Mouse (Mus musculus) hematopoietic stem cell, adult 5-6 weeks (primary cell): ENCODE results near the gene Dner. TPM values are rescaled to one million over a fixed set of nuclear protein-coding genes. Genes with fewer than 3 reads are reported as not detected.
"Not testable (repeated sequence)": the region's sequence is repeated elsewhere in the genome, so short reads cannot be mapped to it uniquely, and the experiment has no call there.

Experiments used
- ATAC-seq, 2 experiments: fragments of 125-278 bp in 1 of 2; replicated peaks in 1 of 2; 2 replicates each; pipeline ENCODE4 v1.8.0; 2016 to 2017; ENCODE audit warnings: inconsistent platforms in 2 of 2, mild to moderate bottlenecking in 2 of 2, moderate number of reproducible peaks in 2 of 2, low read depth in 1 of 2, moderate TSS enrichment in 1 of 2; ENCODE audit not compliant: low FRiP score in 2 of 2, poor library complexity in 2 of 2, severe bottlenecking in 2 of 2, insufficient read depth in 1 of 2, low TSS enrichment in 1 of 2
- total RNA-seq: library from RNA; stranded (forward); fragments of 172-1452, 232-1000 nt; gene quantifications from 2 replicates; pipeline ENCODE4 v1.2.3, GENCODE M21; 2017

The Dner gene
- total RNA-seq, 1 experiment from 2014 or later = not detected

DNA sequence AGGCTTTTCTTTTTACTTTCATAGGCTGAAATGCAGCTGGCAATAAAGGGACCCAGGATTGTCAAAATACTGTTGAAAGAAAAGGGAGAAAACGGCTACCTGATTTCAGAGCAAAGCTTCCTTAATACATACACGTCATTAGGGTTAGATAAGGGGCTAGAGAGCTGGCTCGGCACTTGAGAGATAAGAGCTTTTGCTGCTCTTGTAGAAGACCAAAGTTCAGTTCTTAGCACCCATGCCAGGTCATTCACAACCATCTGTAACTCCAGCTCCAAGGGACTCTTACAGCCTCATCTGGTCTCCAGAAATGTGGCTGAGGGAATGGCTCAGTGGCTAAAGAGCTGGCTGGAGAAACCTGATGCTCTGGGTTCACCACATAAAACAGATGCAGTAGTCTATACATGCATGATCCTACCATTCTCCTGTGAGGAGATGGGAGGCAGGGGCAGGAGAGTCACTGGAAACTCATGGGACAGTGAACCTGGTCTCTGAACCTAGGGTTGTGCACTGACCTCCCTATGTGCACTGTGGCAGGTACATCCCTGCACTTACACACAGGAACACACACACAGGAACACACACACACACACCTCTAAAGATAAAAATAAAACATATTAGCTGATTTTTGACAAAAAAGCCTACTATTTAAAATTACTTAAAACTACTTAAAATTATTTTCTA is 348.1 kb downstream of the Dner start:
- ATAC-seq = no peak

DNA sequence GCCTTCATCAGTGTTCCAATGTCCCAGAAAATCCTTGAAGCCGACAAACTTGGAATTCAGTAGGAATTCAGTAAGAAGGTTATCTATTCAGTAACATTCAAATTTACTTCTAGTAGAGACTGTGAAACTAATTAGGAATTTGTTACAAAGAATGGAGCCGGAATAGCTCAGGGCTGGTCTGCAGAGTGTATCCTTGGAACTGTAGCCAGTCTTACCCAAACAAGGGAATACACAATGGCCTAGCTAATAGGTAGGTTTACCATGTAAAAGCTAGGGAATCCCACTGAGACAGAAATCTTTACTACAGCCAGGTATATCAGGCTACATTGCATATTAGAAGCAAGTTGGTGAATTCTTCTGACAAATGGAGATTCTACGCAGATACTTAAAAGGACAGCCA is 363.2 kb downstream of the Dner start:
- ATAC-seq = not testable (repeated sequence)

DNA sequence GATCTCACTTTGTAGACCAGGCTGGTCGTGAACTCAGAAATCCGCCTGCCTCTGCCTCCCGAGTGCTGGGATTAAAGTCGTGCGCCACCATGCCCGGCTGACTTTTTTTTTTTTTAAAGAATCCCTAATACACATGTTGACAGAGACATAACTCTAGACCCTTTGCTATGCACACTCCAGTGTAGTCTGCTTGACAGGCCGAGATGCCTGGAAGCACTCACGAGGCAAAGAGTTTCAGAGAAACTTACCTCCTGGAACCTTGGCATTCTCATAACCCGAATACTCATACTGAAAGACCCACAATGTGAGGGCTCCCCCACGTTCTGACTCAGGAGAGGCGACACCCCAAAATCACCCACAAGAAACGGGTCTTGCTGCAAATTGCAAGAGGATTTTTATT is 364.2 kb downstream of the Dner start:
- ATAC-seq = not testable (repeated sequence)

DNA sequence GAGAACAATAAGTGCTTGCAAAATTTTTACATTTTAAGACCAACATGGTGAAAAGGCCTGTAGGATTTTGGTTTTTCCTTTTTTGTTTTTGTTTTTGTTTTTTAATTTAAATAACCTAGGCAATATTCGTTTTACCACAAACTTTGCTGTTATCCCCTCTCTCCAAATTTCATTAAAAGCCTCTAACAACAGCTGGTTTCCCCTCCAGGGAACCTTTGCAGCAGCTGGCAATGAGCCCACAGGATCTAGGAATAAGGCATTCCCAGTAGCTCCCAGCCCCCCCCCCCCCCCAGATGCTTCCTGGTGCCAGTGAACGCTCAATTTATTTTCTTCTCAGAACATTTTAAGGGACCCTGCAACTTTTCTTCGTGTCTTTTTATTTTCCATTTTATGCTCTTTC is 370.7 kb downstream of the Dner start:
- ATAC-seq = no peak

DNA sequence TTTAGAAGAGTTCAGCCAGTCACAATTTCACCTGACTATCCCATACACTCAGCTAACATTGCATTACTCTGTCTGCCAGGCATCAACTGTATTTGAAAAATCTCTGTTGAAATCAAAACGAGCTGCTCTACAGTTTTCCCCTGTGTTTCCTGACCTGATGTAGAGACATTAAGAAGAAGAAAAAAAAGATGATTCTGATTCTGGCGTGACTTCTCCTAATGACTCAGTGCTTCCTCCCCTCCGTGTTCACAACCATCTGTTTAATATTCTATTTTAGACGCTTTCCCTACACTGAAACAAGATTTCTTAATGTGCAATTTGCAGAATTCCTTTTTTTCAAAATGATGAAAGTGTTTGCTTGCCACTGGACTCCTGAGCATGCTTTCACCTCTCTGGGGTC is 374.7 kb downstream of the Dner start:
- no peak for ATAC-seq

Other genes with a start within 250 kb of the Dner start
- gene Fbxo36, start 143.6 kb upstream of the Dner start, total RNA-seq = 1.4 and 3.1 TPM in 2 replicates
- 256 and 273 TPM in 2 replicates for gene Trip12, start 144.3 kb upstream of the Dner start, total RNA-seq
- gene Slc16a14, start 238.9 kb upstream of the Dner start, total RNA-seq = not detected in 2 replicates